8 mouse cellular contexts compared by ENCODE assay signal in the genomic region with DNA sequence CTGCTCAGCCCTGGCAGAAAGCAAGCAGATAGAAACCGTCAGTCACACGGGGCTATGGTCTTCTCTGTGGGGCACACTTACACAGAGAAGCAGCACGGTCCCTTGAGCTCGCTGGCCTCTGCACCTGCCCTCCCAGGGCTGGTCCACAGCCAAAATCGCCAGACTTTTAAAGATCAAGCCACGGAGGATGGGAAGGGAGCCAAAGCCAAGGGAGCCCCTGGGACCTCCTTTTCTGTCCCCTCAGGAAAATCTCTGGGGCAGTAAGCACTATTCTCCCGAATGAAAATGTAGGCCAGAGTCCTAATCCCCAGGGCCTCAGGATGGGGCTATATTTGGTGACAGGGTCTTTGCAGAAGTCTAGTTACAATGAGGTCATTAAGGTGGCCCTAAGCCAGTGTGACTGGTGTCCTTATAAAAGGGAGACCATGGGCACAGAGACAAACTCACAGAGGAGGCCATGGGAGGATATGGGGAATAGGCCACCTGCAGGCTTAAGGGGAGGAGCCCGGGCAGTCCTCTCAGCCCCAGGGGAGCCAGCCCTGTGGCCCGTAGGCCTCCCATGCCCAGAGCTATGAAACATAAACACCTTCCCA. TPM values are rescaled to one million over a fixed set of nuclear protein-coding genes. Genes with fewer than 3 reads are reported as not detected.
DNase-seq lines count a peak whose midpoint lies in the region; ATAC-seq lines count a peak whose summit lies in the region.
"Had no signal": no experiment of that assay in that cellular context is flagged by ENCODE, and none has a peak within 500 bp of the region (broad histone marks: within the 10 kb centered on the region; RNA-seq: fewer than 3 reads in every experiment).

No protein-coding gene starts in this region.

- H3K27me3 ChIP-seq in forebrain, embryonic 13.5 days: no peaks in the 10 kb centered on the region
- no peaks in the 10 kb centered on the region for H3K27me3 ChIP-seq in hindbrain, embryonic 12.5 days
- no peaks in the 10 kb centered on the region for H3K27me3 ChIP-seq in midbrain, embryonic 10.5 days (ENCODE audit: low read depth, poor library complexity, severe bottlenecking)

- H3K4me2 ChIP-seq in forebrain, embryonic 13.5 days: peak overlapping the region; percentile 29
- H3K4me2 ChIP-seq in hindbrain, embryonic 12.5 days (replicated peaks): peak overlapping the region; percentile 3; the same call in 1 of the 2 replicates
- H3K4me2 ChIP-seq: lung, embryonic 14.5 days had no signal

- no peaks in the 10 kb centered on the region for H3K9me3 ChIP-seq in forebrain, embryonic 13.5 days (replicated peaks)
- no peaks in the 10 kb centered on the region for H3K9me3 ChIP-seq in hindbrain, embryonic 12.5 days (replicated peaks)
- no peaks in the 10 kb centered on the region for H3K9me3 ChIP-seq in midbrain, embryonic 10.5 days (replicated peaks)

- H3K4me1 ChIP-seq in forebrain, embryonic 13.5 days: peaks cover 81% of the 10 kb centered on the region
- peaks cover 77% of the 10 kb centered on the region for H3K4me1 ChIP-seq in hindbrain, embryonic 12.5 days
- peaks cover 84% of the 10 kb centered on the region for H3K4me1 ChIP-seq in midbrain, embryonic 10.5 days

- 5% methylated on average over 9 of the region's 9 CpGs for WGBS in forebrain, embryonic 13.5 days
- 24% methylated on average over 9 of the region's 9 CpGs for WGBS in hindbrain, embryonic 12.5 days
- WGBS in midbrain, embryonic 10.5 days: 34% methylated on average over 9 of the region's 9 CpGs

- peak; percentile 72 for DNase-seq in cerebellum, adult 9-10 months
- peak; percentile 34 for DNase-seq in midbrain, embryonic 10.5 days (ENCODE audit: low spot score)
- DNase-seq in thymus, postnatal 25 days: no peak
- no peak for DNase-seq in embryo, embryonic 9.5 days (ENCODE audit: extremely low spot score)
- DNase-seq in right cerebral cortex, postnatal 4 days: no peak
- DNase-seq: lung, embryonic 14.5 days had no signal

- ATAC-seq in forebrain, embryonic 13.5 days: peak; percentile 48
- peak; percentile 53 for ATAC-seq in hindbrain, embryonic 12.5 days (ENCODE audit: low FRiP score)

- peak overlapping the region; percentile 97 for H3K27ac ChIP-seq in forebrain, embryonic 13.5 days
- peak overlapping the region; percentile 93 for H3K27ac ChIP-seq in hindbrain, embryonic 12.5 days
- H3K27ac ChIP-seq in midbrain, embryonic 10.5 days (replicated peaks): peak overlapping the region; percentile 95

- H3K4me3 ChIP-seq in forebrain, embryonic 13.5 days: no peak overlapping the region
- no peak overlapping the region for H3K4me3 ChIP-seq in hindbrain, embryonic 12.5 days
- peak overlapping the region; percentile 27; the same call in 1 of the 2 replicates for H3K4me3 ChIP-seq in midbrain, embryonic 10.5 days

- peak overlapping the region; percentile 43; the same call in 1 of the 2 replicates for H3K9ac ChIP-seq in forebrain, embryonic 13.5 days
- peak overlapping the region; percentile 47; the same call in 1 of the 2 replicates for H3K9ac ChIP-seq in hindbrain, embryonic 12.5 days
- H3K9ac ChIP-seq: lung, embryonic 14.5 days had no signal

- H3K36me3 ChIP-seq in forebrain, embryonic 13.5 days (ENCODE audit: poor library complexity, severe bottlenecking): no peaks in the 10 kb centered on the region
- no peaks in the 10 kb centered on the region for H3K36me3 ChIP-seq in hindbrain, embryonic 12.5 days
- no peaks in the 10 kb centered on the region for H3K36me3 ChIP-seq in midbrain, embryonic 10.5 days

RNA-seq across cellular contexts. Expression of gene Galnt2, which starts 53.9 kb away (rescaled TPM):
- 31.1 and 38.6 TPM in 2 replicates for polyA plus RNA-seq in forebrain, embryonic 13.5 days (2015; fragmentation: Nextera tagmentation; extraction: Ambion mirVana)
- 84.8 and 86.1 TPM in 2 replicates for polyA plus RNA-seq in hindbrain, embryonic 12.5 days (2016; fragmentation: Nextera tagmentation; extraction: Ambion mirVana)
- 35.3 and 47.5 TPM in 2 replicates for polyA plus RNA-seq in midbrain, embryonic 10.5 days (2016; fragmentation: Nextera tagmentation; extraction: Ambion mirVana)

Comparison
In these comparisons a context has a peak if more than half of its experiments do, and no peak if none do; other contexts are left out.
1. DNase-seq: peak in cerebellum, adult 9-10 months (single experiment) and midbrain, embryonic 10.5 days (single experiment); none in thymus, postnatal 25 days (single experiment), embryo, embryonic 9.5 days (single experiment) and right cerebral cortex, postnatal 4 days (single experiment).
2. Peak in every context shown above with its lines, with median percentiles within 50 percentile points of each other: H3K27ac ChIP-seq.